Mouse (Mus musculus) central nervous system, embryonic 14 days (tissue): ENCODE data around the gene Cdkl1. TPM values are rescaled to one million over a fixed set of nuclear protein-coding genes. Genes with fewer than 3 reads are reported as not detected.

ENCODE experiments used
- polyA plus RNA-seq: library from polyadenylated mRNA; depleted of rRNA; stranded (reverse); fragments of >200 nt; gene quantifications from 2 replicates; pipeline ENCODE4 v1.2.3, GENCODE M21; 2012; rRNA removed

The Cdkl1 gene
- polyA plus RNA-seq: 2.5 and 2.9 TPM in 2 replicates

DNA sequence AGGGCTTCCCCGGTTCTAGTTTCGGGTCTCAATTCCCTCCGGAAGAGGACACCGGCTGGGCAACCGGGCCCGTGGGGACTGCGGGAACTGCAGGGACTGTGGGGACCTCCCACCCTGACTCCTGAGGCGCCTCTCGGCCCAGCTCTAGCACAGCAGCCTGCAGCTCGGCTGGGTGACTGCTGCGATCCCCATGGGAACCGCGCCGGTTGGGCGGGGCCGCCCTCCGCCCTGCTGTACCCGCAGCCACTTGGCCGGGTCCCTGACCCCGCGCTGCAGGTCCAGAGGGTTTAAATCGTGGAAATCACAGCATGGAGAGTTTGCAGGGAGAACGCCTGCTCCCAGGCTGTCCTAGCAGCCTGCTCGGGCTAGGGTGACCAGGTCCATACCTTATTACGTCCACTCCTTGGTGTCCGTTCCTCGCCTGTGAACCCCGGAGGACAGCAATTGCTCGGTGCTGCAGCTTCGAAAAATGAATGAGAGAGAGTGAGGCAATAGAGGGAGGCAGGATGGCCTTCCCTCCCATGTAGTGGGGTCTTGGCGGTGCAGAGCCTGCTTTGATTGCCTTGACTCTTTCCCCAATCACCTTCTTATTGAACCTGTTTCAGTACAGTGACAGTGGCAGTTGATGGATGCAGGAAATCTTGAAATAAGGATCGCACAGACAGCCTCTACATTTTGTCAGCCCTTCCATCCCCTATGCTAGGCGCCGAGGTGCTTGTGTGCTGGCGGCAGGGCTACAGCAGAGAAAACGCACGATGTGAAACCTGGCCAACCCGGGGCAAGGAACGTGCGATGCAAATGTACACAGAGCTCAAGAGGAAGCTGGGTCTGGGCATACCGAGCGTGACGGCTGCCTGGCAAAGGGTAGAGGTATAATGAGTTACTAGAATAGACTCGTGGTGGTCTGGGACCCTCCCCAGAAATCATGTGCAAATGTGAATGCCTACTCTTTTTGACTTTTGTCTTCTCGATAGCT lies at the start of gene Cdkl1:
Gene Cdkl1 (minus strand): TSS at position 738 of the 976 bp plus-strand sequence.

DNA sequence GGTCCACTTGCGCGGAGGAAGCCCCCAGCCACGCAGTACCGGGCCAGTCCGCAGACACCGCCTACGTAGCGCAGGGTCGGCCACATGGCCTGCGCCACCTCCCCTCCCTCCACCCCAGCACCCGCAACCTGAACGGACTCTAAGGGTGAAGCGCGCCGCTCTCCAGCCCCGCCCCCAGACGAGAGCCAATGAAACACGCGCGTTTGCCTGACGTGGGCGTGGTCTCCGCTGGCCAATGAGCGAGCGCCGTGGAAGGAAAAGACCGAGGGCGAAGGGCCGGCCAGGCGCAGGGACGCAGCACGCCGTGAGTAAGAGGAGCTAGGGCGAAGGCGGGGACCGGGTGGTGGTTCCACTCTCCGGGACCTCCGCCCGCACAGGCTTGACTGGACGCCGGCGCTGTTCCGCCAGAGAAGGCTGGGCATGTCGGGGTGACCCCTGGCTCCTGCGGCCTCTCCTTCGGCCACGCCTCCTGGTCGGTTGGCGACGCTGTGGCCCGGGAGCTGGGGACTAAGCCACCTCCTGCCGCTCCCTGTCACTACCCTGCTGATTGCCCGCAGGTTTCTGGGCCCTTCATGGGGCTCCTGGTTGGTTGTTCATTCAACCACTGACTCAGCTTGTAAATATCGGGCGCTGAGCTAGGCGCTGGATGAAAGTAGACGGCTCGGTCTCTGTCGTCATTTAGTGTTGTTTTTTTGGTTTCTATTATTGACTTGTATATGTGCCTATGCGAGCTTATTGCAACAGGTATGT lies 66.2 kb downstream of the Cdkl1 start, which contains the start of the genes L2hgdh and Atp5s:
Gene L2hgdh (minus strand): TSS at position 163 of the 750 bp plus-strand sequence.
Gene Atp5s (plus strand): TSS at position 240 of the 750 bp plus-strand sequence.

Other genes starting within 250 kb of the Cdkl1 start
- 19.9 and 21.9 TPM in 2 replicates for gene Vcpkmt, start 208.2 kb downstream of the Cdkl1 start, polyA plus RNA-seq
- 37.3 TPM in 2 replicates for gene Sos2, start 109.4 kb downstream of the Cdkl1 start, polyA plus RNA-seq
- gene L2hgdh, start 66.4 kb downstream of the Cdkl1 start, polyA plus RNA-seq: 9.5 and 10.4 TPM in 2 replicates
- gene Atp5s, start 66.3 kb downstream of the Cdkl1 start, polyA plus RNA-seq: 21.7 and 23.5 TPM in 2 replicates
- gene Atl1, start 101.3 kb upstream of the Cdkl1 start, polyA plus RNA-seq: 70.5 and 79.5 TPM in 2 replicates
- gene Map4k5, start 101.9 kb upstream of the Cdkl1 start, polyA plus RNA-seq: 25.8 and 27.8 TPM in 2 replicates
- gene Sav1, start 195.7 kb upstream of the Cdkl1 start, polyA plus RNA-seq: 35.2 and 35.9 TPM in 2 replicates